Mouse (Mus musculus) gastrocnemius, adult 18-20 months (tissue): Measurements from ENCODE around the gene Miip. TPM values are rescaled to one million over a fixed set of nuclear protein-coding genes. Genes with fewer than 3 reads are reported as not detected.
A peak's percentile ranks its signal among the peaks of the same experiment; 100 is the strongest.

ENCODE experiments used
- DNase-seq: peaks from one replicate; pipeline ENCODE4 v3.0.0; 2021; ENCODE audit warnings: low spot score
- long read RNA-seq, 2 experiments: library from polyadenylated mRNA; stranded (forward); transcript quantifications; one replicate each; pipeline ENCODE4 v2.0.0; 2021
- total RNA-seq, 2 experiments: library from RNA; stranded (reverse); gene quantifications; 2 replicates each; pipeline ENCODE4 v1.2.3; 2021

Miip gene
- 1 to 10 TPM; 4.5 to 6.1 TPM for total RNA-seq
- long read RNA-seq, experiment 1, transcript Miip-201 (10 exons, 1,813 nt), result major isoform, 6 of 13 reads
- long read RNA-seq, experiment 1, partial matches to known transcripts, result 1 of 13 reads
- long read RNA-seq, experiment 1, other reads (novel, unspliced or antisense), result 6 of 13 reads
- long read RNA-seq, experiment 2, transcript Miip-201 (10 exons, 1,813 nt), result major isoform, 7 of 10 reads
- long read RNA-seq, experiment 2, partial matches to known transcripts, result 0 of 10 reads
- long read RNA-seq, experiment 2, other reads (novel, unspliced or antisense), result 3 of 10 reads

DNA sequence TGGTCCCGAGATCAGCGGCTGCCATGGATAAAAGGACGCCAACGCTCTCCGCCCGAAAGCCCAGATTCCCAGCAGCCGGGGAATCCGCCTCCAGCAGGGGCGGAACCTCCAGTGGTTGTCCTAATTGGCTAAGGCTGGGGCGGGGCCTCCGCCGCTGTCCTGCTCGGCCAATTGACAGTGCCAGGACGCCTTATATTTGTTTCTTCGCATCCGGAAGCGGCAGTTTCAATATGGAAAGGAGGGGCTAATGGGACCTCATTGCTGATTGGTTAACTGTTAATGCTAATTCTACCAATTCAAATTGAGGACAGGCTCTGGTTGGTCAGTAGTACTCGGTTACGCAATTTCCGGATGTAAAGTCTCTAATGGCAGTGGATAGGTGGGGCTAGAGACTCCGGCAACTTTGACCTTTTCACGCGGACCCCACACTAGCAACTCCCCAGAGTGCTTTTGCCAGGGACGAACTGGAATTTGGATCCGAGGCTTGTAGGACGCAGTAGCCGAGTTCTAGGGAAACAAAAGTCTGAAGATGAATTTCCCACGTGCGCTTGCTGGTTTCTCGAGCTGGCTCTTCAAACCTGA is at the start of gene Miip, which contains the start of gene Fv1:
Gene Miip, minus strand, starts transcription at position 367 of the 582 bp plus-strand sequence.
Gene Fv1, plus strand, starts transcription at position 530 of the 582 bp plus-strand sequence.
- DNase-seq, result peak; percentile 95

DNA sequence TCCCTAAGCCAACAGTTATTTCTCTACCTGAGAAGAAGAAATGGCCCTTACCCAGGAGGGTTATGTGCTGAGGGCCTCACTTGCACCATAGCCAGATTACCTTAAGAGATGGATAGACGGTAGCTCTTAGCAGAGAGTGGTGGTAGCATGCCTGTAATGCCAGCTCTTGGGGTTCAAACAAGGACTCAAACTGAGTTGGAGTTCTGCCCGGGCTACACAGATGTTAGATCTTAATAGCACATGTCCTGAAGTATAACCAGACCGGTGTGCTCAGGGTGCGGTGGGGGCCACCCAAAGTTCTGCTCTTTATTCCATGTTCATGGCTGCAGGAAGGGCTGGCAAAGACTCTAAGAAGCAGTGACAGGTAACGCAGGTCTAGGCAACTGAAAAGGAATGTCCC is 40.9 kb upstream of the Miip start:
- DNase-seq, result no peak

DNA sequence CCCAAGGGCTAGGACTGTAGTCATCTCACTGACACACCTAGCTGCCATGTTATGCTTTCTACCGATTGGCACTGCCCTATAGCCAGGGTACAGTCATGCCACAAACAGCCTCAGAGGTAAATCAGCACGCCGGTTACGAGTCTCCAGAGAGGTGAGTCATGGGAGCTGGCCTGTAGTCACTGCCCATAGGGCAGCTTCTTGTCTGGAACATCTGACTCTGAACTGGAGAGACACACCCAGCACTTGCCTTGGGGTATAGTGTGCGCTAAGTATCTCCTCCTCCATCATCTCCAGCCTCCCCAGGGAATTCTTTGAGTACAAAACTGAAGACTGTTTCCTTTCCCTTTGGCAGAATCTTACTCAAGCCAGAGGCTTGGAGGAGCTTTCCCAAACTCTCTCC is 37.6 kb upstream of the Miip start:
- peak; percentile 57 for DNase-seq

GRCm38 (mm10) chr4:147905090-147905659 is 36.6 kb upstream of the Miip start:
- no peak for DNase-seq

GRCm38 (mm10) chr4:147904313-147905089 is 35.9 kb upstream of the Miip start, which contains the start of gene Mfn2:
TSS of gene Mfn2 (minus strand) at chr4:147904704.
- DNase-seq, result peak; percentile 92

- no peak for DNase-seq
These were observed 35.0 kb upstream of the Miip start for GRCm38 (mm10) chr4:147903601-147904000.

DNA sequence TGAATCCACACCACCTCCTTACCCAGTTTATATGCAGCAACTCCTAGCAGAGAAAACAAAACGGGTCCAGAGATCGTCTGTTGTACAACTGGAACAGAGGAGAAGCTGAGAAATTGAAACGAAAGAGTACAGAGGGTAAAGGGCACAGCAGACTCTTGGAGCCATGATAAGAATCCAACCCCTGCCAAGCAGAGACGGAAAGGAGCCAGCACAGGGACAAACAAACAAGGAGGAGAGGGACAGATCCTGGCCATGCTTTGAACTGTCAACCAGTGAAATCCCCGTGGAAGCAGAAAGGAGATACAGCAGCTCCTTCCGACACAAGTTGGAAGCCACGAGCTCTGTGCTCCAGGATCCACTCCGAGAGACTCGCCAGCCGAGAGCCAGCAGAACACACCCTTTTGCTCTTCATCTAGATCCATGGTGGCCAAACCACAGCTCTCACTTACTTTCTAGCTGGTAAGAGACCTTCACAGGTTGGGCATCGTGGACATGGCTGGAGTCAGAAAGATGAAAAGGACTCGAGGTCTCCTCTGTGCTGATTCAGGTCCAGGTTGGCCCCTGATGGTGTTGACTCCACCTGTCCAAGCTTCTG is 34.4 kb upstream of the Miip start:
- DNase-seq, result no peak

- DNase-seq, result no peak
These were observed 31.8 kb upstream of the Miip start for GRCm38 (mm10) chr4:147900452-147900851.

GRCm38 (mm10) chr4:147897348-147897747 is 28.7 kb upstream of the Miip start:
- DNase-seq, result peak; percentile 76

DNA sequence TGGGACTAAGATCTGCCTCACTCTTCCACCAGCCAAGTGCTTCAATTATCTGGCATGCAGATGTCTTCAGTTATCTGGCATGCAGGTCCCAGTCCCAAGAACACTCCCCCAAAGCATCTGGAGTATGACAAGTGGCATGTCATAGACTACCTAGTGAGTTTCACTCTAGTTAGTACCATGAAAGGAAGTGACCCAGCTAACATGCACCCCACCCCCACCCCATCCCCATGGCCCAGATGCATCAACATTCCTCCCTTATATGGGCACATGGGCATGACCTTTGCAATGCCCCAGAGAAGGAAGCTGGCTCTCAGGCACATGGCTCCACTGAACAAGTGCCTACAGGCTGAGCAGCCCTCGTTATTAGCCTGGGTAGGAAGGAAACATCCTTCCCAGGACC is 27.8 kb upstream of the Miip start:
- DNase-seq, result no peak

GRCm38 (mm10) chr4:147895815-147896330 is 27.3 kb upstream of the Miip start:
- no peak for DNase-seq

- DNase-seq, result no peak
These were observed 21.7 kb upstream of the Miip start for GRCm38 (mm10) chr4:147890341-147890740.

- DNase-seq, result no peak
These were observed 19.6 kb upstream of the Miip start for GRCm38 (mm10) chr4:147888237-147888636.

DNA sequence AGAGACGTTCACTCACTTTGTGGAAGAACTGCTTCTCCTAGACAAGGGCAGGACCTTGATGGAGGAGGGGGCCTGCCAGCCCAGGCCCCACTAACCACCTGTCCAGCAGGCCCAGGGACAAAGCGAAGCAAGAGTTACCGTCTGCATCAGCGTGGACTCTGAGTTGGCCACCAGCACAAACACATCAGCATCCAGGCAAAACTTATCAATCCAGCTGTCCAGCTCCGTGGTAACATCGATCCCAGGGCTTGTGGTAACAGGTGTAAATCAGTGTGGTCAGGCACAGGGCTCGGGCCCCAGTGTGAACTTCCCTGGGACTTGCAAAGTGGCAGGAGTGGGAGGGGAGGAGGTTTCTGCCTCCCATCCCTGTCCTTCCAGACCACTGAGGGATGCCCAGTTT is 18.7 kb upstream of the Miip start:
- DNase-seq, result no peak

DNA sequence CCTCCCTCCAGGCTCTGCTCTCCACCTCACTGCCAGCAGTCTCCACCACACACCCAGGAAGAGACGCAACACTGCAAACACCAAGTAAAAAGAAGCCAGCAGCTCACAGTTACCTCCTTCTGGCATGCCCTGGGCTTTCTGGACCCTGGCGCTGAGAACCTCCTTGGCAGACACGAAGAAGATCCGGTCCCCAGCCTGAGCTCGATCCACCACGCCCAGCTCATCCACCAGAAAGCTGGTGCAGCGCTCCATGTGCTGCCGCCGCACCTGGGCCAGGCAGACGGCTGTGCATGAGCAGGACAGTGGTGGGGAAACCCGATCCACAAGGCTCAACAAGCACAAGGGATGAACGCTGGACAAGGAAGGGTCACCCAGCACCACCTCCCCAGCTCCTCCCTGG is 17.5 kb upstream of the Miip start:
- DNase-seq, result no peak

DNA sequence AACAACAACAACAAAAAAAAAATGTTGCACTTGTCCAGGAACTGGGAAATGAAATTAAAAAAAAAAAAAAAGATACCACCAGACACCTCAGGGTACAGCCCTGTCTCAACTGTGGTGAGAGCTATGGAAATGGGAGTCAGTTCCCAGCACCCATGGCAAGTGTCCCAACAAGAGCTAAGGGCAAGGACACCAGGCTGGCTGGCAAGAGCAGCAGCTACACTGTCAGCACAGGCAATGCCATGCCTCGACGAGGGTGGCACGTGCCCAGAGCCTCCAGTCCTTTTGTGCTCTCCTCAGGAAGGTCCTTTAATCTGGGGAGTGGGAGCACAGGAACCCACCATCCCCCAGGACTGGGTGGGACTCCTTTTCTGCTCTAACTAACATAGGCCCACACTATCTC is 15.5 kb upstream of the Miip start:
- no peak for DNase-seq

GRCm38 (mm10) chr4:147883041-147883440 is 14.4 kb upstream of the Miip start:
- DNase-seq, result no peak

DNA sequence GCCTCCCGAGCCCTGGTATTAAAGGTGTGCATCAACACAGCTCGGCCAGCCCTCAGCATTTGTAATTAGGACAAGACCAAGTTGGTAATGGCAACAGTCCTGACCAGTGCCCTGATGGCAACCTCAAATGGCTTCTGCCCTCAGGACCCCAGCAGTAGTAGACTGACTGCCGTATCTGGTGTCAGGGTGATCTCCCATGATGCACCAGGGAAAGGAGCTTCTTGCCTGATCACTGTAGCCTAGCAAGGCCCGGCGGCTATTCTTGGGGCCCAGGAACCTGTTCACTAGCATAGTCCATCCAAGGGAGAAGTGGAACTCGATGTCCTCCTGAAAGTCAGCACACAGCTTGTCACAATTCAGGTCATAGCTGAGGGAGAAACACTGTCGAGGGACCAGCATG is 13.2 kb upstream of the Miip start:
- no peak for DNase-seq

DNA sequence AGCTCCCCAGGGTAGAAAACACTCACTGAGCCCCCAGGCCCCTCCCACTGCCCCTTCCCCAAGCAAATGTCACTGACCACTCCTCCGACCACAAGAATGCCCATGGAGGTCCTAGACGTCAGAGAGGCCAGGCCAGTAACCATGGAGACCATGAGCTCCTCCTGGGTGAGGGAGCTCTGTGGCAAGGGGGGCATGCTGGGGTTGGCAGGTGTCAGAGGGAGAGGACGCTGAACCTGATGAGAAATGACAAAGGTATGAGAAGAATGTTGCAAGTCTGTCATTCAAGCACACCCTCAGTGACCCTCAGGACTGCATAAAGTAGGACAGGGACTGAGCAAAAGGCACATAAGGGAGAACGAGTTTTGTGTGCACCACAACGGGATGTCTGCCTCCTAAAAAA is 11.2 kb upstream of the Miip start:
- no peak for DNase-seq

- DNase-seq, result no peak
These were observed 10.8 kb upstream of the Miip start for GRCm38 (mm10) chr4:147879456-147879855.

DNA sequence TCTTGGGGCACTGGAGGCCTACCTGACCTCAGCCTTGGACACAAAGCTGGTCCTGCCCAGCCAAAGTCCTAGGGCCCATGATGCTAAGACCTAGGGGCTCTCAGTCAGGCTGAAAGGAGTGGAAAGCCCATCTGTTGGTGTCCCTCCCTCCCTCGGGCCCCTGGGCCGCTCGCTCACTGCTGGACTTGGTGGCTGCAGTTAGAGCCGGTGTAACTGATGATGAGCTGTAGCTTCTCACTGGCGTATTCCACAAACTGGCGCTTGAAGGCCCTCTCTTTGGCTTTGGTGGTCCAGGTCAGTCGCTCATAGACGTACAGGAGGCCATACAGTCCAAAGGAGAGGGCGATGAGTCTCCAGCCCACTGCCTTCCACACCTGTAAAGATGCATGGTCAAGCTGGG is 9.9 kb upstream of the Miip start:
- no peak for DNase-seq
